Mouse (Mus musculus) C2C12 (cell line): ENCODE measurements around the gene St6gal1.

ENCODE experiments used
- CEBPB ChIP-seq: IDR thresholded peaks from one replicate; pipeline ENCODE4 v1.6.1; 2011; ENCODE audit warnings: low read depth, mild to moderate bottlenecking, control low read depth, moderate library complexity
- CTCF ChIP-seq: IDR thresholded peaks from one replicate; pipeline ENCODE4 v1.5.1; 2011; ENCODE audit not compliant: control insufficient read depth, insufficient read depth, insufficient read length
- FOSL1 ChIP-seq: IDR thresholded peaks from one replicate; pipeline ENCODE4 v1.8.0; 2011; ENCODE audit warnings: mild to moderate bottlenecking, low read length; ENCODE audit not compliant: poor library complexity, insufficient read depth, severe bottlenecking
- MAX ChIP-seq: IDR thresholded peaks from one replicate; pipeline ENCODE4 v1.6.1; 2011; ENCODE audit warnings: mild to moderate bottlenecking, control low read depth
- USF1 ChIP-seq: IDR thresholded peaks from one replicate; pipeline ENCODE4 v1.6.1; 2011; ENCODE audit warnings: low read depth, mild to moderate bottlenecking, control low read depth, moderate library complexity

DNA sequence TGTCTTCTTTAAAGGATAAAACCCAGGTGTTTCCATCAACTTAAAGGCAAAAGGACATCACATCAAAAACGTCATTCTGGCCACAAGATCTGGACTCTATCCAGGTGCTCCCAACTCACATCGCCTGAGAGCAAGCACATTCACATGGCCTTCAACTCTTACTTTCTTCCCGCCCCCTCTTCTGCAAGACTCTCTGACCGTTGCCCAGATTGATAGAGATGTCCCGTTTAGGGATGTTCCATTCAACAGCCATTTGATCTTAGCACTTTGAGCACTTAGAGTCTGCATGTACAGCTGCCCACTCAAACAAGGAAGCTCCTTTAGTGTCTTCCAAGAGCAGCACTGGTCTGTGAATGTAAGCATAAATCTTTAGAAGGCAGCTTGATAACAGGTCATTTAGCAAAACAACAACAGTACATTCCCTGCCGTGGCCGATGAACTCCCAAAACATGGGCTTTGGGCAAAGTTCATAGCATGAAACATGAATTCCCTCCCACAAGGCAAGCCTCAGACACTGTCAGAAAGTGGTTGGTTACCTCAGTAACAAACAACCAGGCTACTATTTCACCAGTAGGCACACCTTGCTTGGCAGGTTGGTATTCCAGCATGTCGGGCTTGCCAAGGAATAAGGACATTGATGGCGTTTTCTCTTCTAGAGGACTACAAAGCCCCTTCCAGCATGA is 32.8 kb upstream of the St6gal1 start:
- no peak for TF ChIP-seq USF1
- TF ChIP-seq CTCF, result no peak
- no peak for TF ChIP-seq MAX
- no peak for TF ChIP-seq CEBPB
- no peak for TF ChIP-seq FOSL1
